Mouse (Mus musculus) embryo, embryonic 11 days (tissue): Measurements from ENCODE around the gene Rbl1.
"Not testable (repeated sequence)": the region's sequence is repeated elsewhere in the genome, so short reads cannot be mapped to it uniquely, and the experiment has no call there.

Source experiments
- DNase-seq: peaks from one replicate; pipeline ENCODE4 v3.0.0-alpha.2; 2015

The Rbl1 gene

GRCm38 (mm10) chr2:157204366-157205218 lies at the start of gene Rbl1:
Gene Rbl1, minus strand, starts transcription at chr2:157204534.
- peak; percentile 98 for DNase-seq

GRCm38 (mm10) chr2:157248111-157248510 lies 43.8 kb upstream of the Rbl1 start:
- DNase-seq: peak; percentile 9

GRCm38 (mm10) chr2:157245603-157246002 lies 41.3 kb upstream of the Rbl1 start:
- DNase-seq: no peak

GRCm38 (mm10) chr2:157245001-157245400 lies 40.7 kb upstream of the Rbl1 start:
- no peak for DNase-seq

GRCm38 (mm10) chr2:157235946-157236345 lies 31.6 kb upstream of the Rbl1 start:
- no peak for DNase-seq

- DNase-seq: not testable (repeated sequence)
Measured at GRCm38 (mm10) chr2:157221916-157222315, 17.6 kb upstream of the Rbl1 start.

GRCm38 (mm10) chr2:157220108-157220507 lies 15.8 kb upstream of the Rbl1 start:
- DNase-seq: no peak

GRCm38 (mm10) chr2:157211731-157212130 lies 7.4 kb upstream of the Rbl1 start:
- DNase-seq: no peak

GRCm38 (mm10) chr2:157203459-157204365 lies 622 bp downstream of the Rbl1 start:
- peak; percentile 88 for DNase-seq

- no peak for DNase-seq
Measured at GRCm38 (mm10) chr2:157203026-157203425, 1.3 kb downstream of the Rbl1 start.

- no peak for DNase-seq
Measured at GRCm38 (mm10) chr2:157202361-157202760, 2.0 kb downstream of the Rbl1 start.

GRCm38 (mm10) chr2:157201081-157201830 lies 3.1 kb downstream of the Rbl1 start:
- no peak for DNase-seq

- DNase-seq: not testable (repeated sequence)
Measured at GRCm38 (mm10) chr2:157198405-157198804, 5.9 kb downstream of the Rbl1 start.

- DNase-seq: no peak
Measured at GRCm38 (mm10) chr2:157190651-157191050, 13.7 kb downstream of the Rbl1 start.

GRCm38 (mm10) chr2:157187223-157187622 lies 17.1 kb downstream of the Rbl1 start:
- no peak for DNase-seq

GRCm38 (mm10) chr2:157186504-157186903 lies 17.8 kb downstream of the Rbl1 start:
- no peak for DNase-seq

GRCm38 (mm10) chr2:157185022-157185660 lies 19.2 kb downstream of the Rbl1 start:
- no peak for DNase-seq

- no peak for DNase-seq
Measured at GRCm38 (mm10) chr2:157178167-157178566, 26.2 kb downstream of the Rbl1 start.

- DNase-seq: no peak
Measured at GRCm38 (mm10) chr2:157176248-157176647, 28.1 kb downstream of the Rbl1 start.

- DNase-seq: peak; percentile 10
Measured at GRCm38 (mm10) chr2:157174416-157174815, 29.9 kb downstream of the Rbl1 start.

- no peak for DNase-seq
Measured at GRCm38 (mm10) chr2:157173555-157173954, 30.8 kb downstream of the Rbl1 start.

GRCm38 (mm10) chr2:157172984-157173383 lies 31.4 kb downstream of the Rbl1 start:
- DNase-seq: no peak
